Mouse (Mus musculus) embryonic facial prominence, embryonic 12.5 days (tissue): ENCODE measurements at regions not wholly inside any gene's neighbourhood (a gene's known extent, or its start where the extent isn't known, plus 50 kb on each side); places are given as distances from the start of the nearest gene placed in this dataset.

ENCODE experiments used
- ATAC-seq: fragments of 200-750 bp; cut with Nextera tagmentation; 2 replicates; pipeline ENCODE4 v1.8.0; 2017; ENCODE audit not compliant: insufficient number of reproducible peaks, insufficient read depth, low FRiP score, low TSS enrichment
- H3K27ac ChIP-seq: fragments of 300-500 bp; sonication (generic); 2 replicates; pipeline ENCODE4 v1.5.1; 2016; ENCODE audit warnings: mild to moderate bottlenecking
- H3K27me3 ChIP-seq: fragments of 300-500 bp; sonication (generic); 2 replicates; pipeline ENCODE4 v1.6.1; 2016; ENCODE audit warnings: mild to moderate bottlenecking, moderate library complexity
- H3K36me3 ChIP-seq: fragments of 300-500 bp; sonication (generic); 2 replicates; pipeline ENCODE4 v1.6.1; 2016; ENCODE audit warnings: mild to moderate bottlenecking
- H3K4me1 ChIP-seq: fragments of 300-500 bp; sonication (generic); 2 replicates; pipeline ENCODE4 v1.6.1; 2016
- H3K4me2 ChIP-seq: fragments of 300-500 bp; sonication (generic); replicated peaks from 2 replicates; pipeline ENCODE4 v1.6.1; 2016; ENCODE audit warnings: mild to moderate bottlenecking, moderate library complexity
- H3K4me3 ChIP-seq: fragments of 300-500 bp; sonication (generic); 2 replicates; pipeline ENCODE4 v1.5.1; 2016; ENCODE audit warnings: mild to moderate bottlenecking
- H3K9ac ChIP-seq: fragments of 300-500 bp; sonication (generic); 2 replicates; pipeline ENCODE4 v1.6.1; 2016; ENCODE audit warnings: mild to moderate bottlenecking, moderate library complexity
- H3K9me3 ChIP-seq: fragments of 300-500 bp; sonication (generic); 2 replicates; pipeline ENCODE4 v1.6.1; 2016; ENCODE audit warnings: mild to moderate bottlenecking, moderate library complexity
- WGBS: fragments of 180-500 bp; shearing (Covaris S2); methylation state at CpG from one replicate; pipeline ENCODE4 v1.1.7; 2016; 5-methylcytosine and 5-hydroxymethylcytosine counted together

GRCm38 (mm10) chr11:17708769-17709168 lies 244.9 kb downstream of the Etaa1 start:
- Histone ChIP-seq H3K4me3 (no peak overlapping the region), H3K4me1 (no peaks in the 10 kb centered on the region), H3K9ac (no peak overlapping the region), H3K27ac (no peak overlapping the region), H3K4me2 (no peak overlapping the region), H3K27me3 (no peaks in the 10 kb centered on the region), H3K36me3 (no peaks in the 10 kb centered on the region), H3K9me3 (no peaks in the 10 kb centered on the region)
- ATAC-seq, result no peak

GRCm38 (mm10) chr11:17722051-17722450 lies 231.6 kb downstream of the Etaa1 start:
- H3K9ac ChIP-seq, result no peak overlapping the region
- H3K9me3 ChIP-seq, result no peaks in the 10 kb centered on the region
- no peak overlapping the region for H3K4me3 ChIP-seq
- H3K27ac ChIP-seq, result no peak overlapping the region
- H3K4me2 ChIP-seq, result no peak overlapping the region
- no peak for ATAC-seq
- H3K27me3 ChIP-seq, result no peaks in the 10 kb centered on the region
- H3K36me3 ChIP-seq, result no peaks in the 10 kb centered on the region
- no peaks in the 10 kb centered on the region for H3K4me1 ChIP-seq
- WGBS, result 72% methylated on average over 1 of the region's 1 CpGs

- Histone ChIP-seq H3K9me3 (no peaks in the 10 kb centered on the region), H3K27me3 (no peaks in the 10 kb centered on the region), H3K4me2 (no peak overlapping the region), H3K4me3 (no peak overlapping the region), H3K9ac (no peak overlapping the region), H3K4me1 (no peaks in the 10 kb centered on the region), H3K27ac (no peak overlapping the region), H3K36me3 (no peaks in the 10 kb centered on the region)
- 58% methylated on average over 8 of the region's 8 CpGs for WGBS
- 0 out of 2 replicates have a peak, but pooled peaks have one; percentile 47 for ATAC-seq
Measured at GRCm38 (mm10) chr11:17727258-17728034, 226.2 kb downstream of the Etaa1 start.

GRCm38 (mm10) chr11:17733075-17733474 lies 220.6 kb downstream of the Etaa1 start:
- no peak overlapping the region for H3K27ac ChIP-seq
- no peak for ATAC-seq
- no peak overlapping the region for H3K4me3 ChIP-seq
- H3K27me3 ChIP-seq, result no peaks in the 10 kb centered on the region
- 84% methylated on average over 4 of the region's 4 CpGs for WGBS
- no peaks in the 10 kb centered on the region for H3K36me3 ChIP-seq
- no peaks in the 10 kb centered on the region for H3K4me1 ChIP-seq
- no peak overlapping the region for H3K9ac ChIP-seq
- no peaks in the 10 kb centered on the region for H3K9me3 ChIP-seq
- H3K4me2 ChIP-seq, result no peak overlapping the region

- ATAC-seq, result no peak
- no peak overlapping the region for H3K4me3 ChIP-seq
- no peak overlapping the region for H3K4me2 ChIP-seq
- H3K36me3 ChIP-seq, result no peaks in the 10 kb centered on the region
- no peaks in the 10 kb centered on the region for H3K27me3 ChIP-seq
- no peaks in the 10 kb centered on the region for H3K4me1 ChIP-seq
- no peak overlapping the region for H3K27ac ChIP-seq
- 71% methylated on average over 2 of the region's 2 CpGs for WGBS
- no peaks in the 10 kb centered on the region for H3K9me3 ChIP-seq
- H3K9ac ChIP-seq, result no peak overlapping the region
Measured at GRCm38 (mm10) chr11:17734519-17734918, 219.2 kb downstream of the Etaa1 start.

- Histone ChIP-seq H3K4me3 (no peak overlapping the region), H3K9ac (no peak overlapping the region), H3K9me3 (no peaks in the 10 kb centered on the region), H3K27ac (no peak overlapping the region), H3K27me3 (no peaks in the 10 kb centered on the region), H3K4me2 (no peak overlapping the region), H3K4me1 (no peaks in the 10 kb centered on the region), H3K36me3 (no peaks in the 10 kb centered on the region)
- 42% methylated on average over 5 of the region's 5 CpGs for WGBS
- no peak for ATAC-seq
Measured at GRCm38 (mm10) chr11:17738879-17739278, 214.8 kb downstream of the Etaa1 start.

- no peaks in the 10 kb centered on the region for H3K27me3 ChIP-seq
- H3K9ac ChIP-seq, result no peak overlapping the region
- no peak for ATAC-seq
- no peaks in the 10 kb centered on the region for H3K36me3 ChIP-seq
- no peak overlapping the region for H3K27ac ChIP-seq
- 93% methylated on average over 1 of the region's 1 CpGs for WGBS
- no peak overlapping the region for H3K4me3 ChIP-seq
- H3K4me1 ChIP-seq, result no peaks in the 10 kb centered on the region
- H3K4me2 ChIP-seq, result no peak overlapping the region
- H3K9me3 ChIP-seq, result no peaks in the 10 kb centered on the region
Measured at GRCm38 (mm10) chr11:17743821-17744220, 209.9 kb downstream of the Etaa1 start.

GRCm38 (mm10) chr11:17750345-17750744 lies 203.3 kb downstream of the Etaa1 start:
- no peaks in the 10 kb centered on the region; the same call in 1 of the 2 replicates for H3K4me1 ChIP-seq
- no peak overlapping the region for H3K9ac ChIP-seq
- H3K27ac ChIP-seq, result 0 out of 2 replicates have a peak overlapping the region, but pooled peaks have one; percentile 42
- no peaks in the 10 kb centered on the region for H3K36me3 ChIP-seq
- no peaks in the 10 kb centered on the region for H3K9me3 ChIP-seq
- H3K27me3 ChIP-seq, result no peaks in the 10 kb centered on the region
- peak; percentile 83; the same call in 1 of the 2 replicates for ATAC-seq
- no peak overlapping the region for H3K4me3 ChIP-seq
- WGBS, result 33% methylated on average over 6 of the region's 6 CpGs
- no peak overlapping the region for H3K4me2 ChIP-seq

- Histone ChIP-seq H3K9ac (no peak overlapping the region), H3K9me3 (no peaks in the 10 kb centered on the region), H3K4me1 (no peaks in the 10 kb centered on the region), H3K27ac (no peak overlapping the region), H3K4me3 (no peak overlapping the region), H3K4me2 (no peak overlapping the region), H3K36me3 (no peaks in the 10 kb centered on the region), H3K27me3 (no peaks in the 10 kb centered on the region)
- ATAC-seq, result no peak
- 51% methylated on average over 2 of the region's 2 CpGs for WGBS
Measured at GRCm38 (mm10) chr11:17759224-17759623, 194.5 kb downstream of the Etaa1 start.

GRCm38 (mm10) chr11:17763411-17763810 lies 190.3 kb downstream of the Etaa1 start:
- H3K9me3 ChIP-seq, result no peaks in the 10 kb centered on the region
- H3K9ac ChIP-seq, result no peak overlapping the region
- no peak for ATAC-seq
- no peaks in the 10 kb centered on the region for H3K27me3 ChIP-seq
- WGBS, result 41% methylated on average over 1 of the region's 1 CpGs
- H3K4me2 ChIP-seq, result no peak overlapping the region
- no peak overlapping the region for H3K27ac ChIP-seq
- no peaks in the 10 kb centered on the region for H3K36me3 ChIP-seq
- no peak overlapping the region for H3K4me3 ChIP-seq
- no peaks in the 10 kb centered on the region for H3K4me1 ChIP-seq

GRCm38 (mm10) chr11:17764146-17764545 lies 189.5 kb downstream of the Etaa1 start:
- Histone ChIP-seq H3K36me3 (no peaks in the 10 kb centered on the region), H3K27me3 (no peaks in the 10 kb centered on the region), H3K4me3 (no peak overlapping the region), H3K27ac (no peak overlapping the region), H3K4me2 (no peak overlapping the region), H3K4me1 (no peaks in the 10 kb centered on the region), H3K9ac (no peak overlapping the region), H3K9me3 (no peaks in the 10 kb centered on the region)
- no peak for ATAC-seq

GRCm38 (mm10) chr11:17768345-17768759 lies 185.3 kb downstream of the Etaa1 start:
- no peaks in the 10 kb centered on the region for H3K4me1 ChIP-seq
- H3K4me3 ChIP-seq, result no peak overlapping the region
- no peak for ATAC-seq
- no peak overlapping the region for H3K27ac ChIP-seq
- no peak overlapping the region for H3K9ac ChIP-seq
- no peaks in the 10 kb centered on the region for H3K27me3 ChIP-seq
- H3K36me3 ChIP-seq, result no peaks in the 10 kb centered on the region
- H3K4me2 ChIP-seq, result no peak overlapping the region
- no peaks in the 10 kb centered on the region for H3K9me3 ChIP-seq
